Mouse (Mus musculus): ENCODE measurements around the gene Ppp4r1. TPM values are rescaled to one million over a fixed set of nuclear protein-coding genes. Genes with fewer than 3 reads are reported as not detected.

Ppp4r1 gene
- polyA plus RNA-seq, 1 experiment from 2014 or later = 32.5 TPM

DNA sequence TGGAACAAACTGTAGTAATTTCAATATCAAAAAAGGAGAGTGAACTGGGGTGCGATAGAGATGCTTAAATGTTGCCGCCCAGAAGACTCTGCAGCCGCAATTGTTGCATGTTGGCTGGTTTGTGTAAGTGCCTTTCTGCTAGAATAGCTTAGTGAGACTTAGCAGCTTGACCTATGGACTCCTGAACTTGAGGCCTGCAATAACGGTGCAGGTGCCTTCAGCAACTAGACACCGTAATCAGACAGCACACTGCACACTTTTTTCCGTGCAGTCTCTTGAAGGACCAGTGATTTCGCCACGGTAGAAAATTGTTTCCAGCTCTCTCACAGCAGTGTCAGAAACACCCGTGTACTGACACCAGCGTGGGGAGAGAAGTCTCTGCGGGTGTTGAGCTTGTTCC, 46.6 kb downstream of the Ppp4r1 start:
- WGBS = 88% methylated on average over 11 of the region's 11 CpGs
- TF ChIP-seq CTCF (IDR thresholded peaks at IDR 0.05; ENCODE audit: low read depth) = no peak
- Histone ChIP-seq H3K9me3 (replicated peaks; ENCODE audit: low read length) (no peaks in the 10 kb centered on the region), H3K4me3 (replicated peaks; ENCODE audit: low read depth, low read length) (no peak overlapping the region), H3K36me3 (ENCODE audit: insufficient read depth, low read length) (peaks cover 61% of the 10 kb centered on the region), H3K4me2 (ENCODE audit: low read length) (no peak overlapping the region), H3K4me1 (replicated peaks; ENCODE audit: insufficient read depth, low read length) (no peaks in the 10 kb centered on the region), H3K9ac (ENCODE audit: low read depth, low read length) (no peak overlapping the region), H3K27me3 (ENCODE audit: insufficient read depth, low read length) (no peaks in the 10 kb centered on the region), H3K27ac (no peak overlapping the region)
- ATAC-seq (replicated peaks; ENCODE audit: low FRiP score, low read depth) (no peak), DNase-seq (ENCODE audit: low spot score) (no peak)

- Histone ChIP-seq H3K27ac (no peak overlapping the region), H3K4me2 (ENCODE audit: low read length) (no peak overlapping the region), H3K4me1 (replicated peaks; ENCODE audit: insufficient read depth, low read length) (no peaks in the 10 kb centered on the region), H3K27me3 (ENCODE audit: insufficient read depth, low read length) (no peaks in the 10 kb centered on the region), H3K9me3 (replicated peaks; ENCODE audit: low read length) (no peaks in the 10 kb centered on the region), H3K36me3 (ENCODE audit: insufficient read depth, low read length) (peaks cover 56% of the 10 kb centered on the region), H3K4me3 (replicated peaks; ENCODE audit: low read depth, low read length) (no peak overlapping the region), H3K9ac (ENCODE audit: low read depth, low read length) (no peak overlapping the region)
- WGBS = 81% methylated on average over 13 of the region's 13 CpGs
- no peak for ATAC-seq (replicated peaks; ENCODE audit: low FRiP score, low read depth)
- TF ChIP-seq CTCF (IDR thresholded peaks at IDR 0.05; ENCODE audit: low read depth) = peak; percentile 45
- DNase-seq (ENCODE audit: low spot score) = peak; percentile 29
Measured at GRCm38 (mm10) chr17:65830216-65830863, 48.0 kb downstream of the Ppp4r1 start.

- WGBS = 50% methylated on average over 3 of the region's 3 CpGs
- no peak for ATAC-seq (replicated peaks; ENCODE audit: low FRiP score, low read depth)
Measured at GRCm38 (mm10) chr17:65833891-65834290, 51.5 kb downstream of the Ppp4r1 start.

GRCm38 (mm10) chr17:65836746-65837145, 54.4 kb downstream of the Ppp4r1 start:
- Histone ChIP-seq H3K27ac (no peak overlapping the region), H3K9ac (ENCODE audit: low read depth, low read length) (no peak overlapping the region), H3K27me3 (ENCODE audit: insufficient read depth, low read length) (no peaks in the 10 kb centered on the region), H3K4me2 (ENCODE audit: low read length) (no peak overlapping the region), H3K36me3 (ENCODE audit: insufficient read depth, low read length) (peaks cover 76% of the 10 kb centered on the region), H3K4me3 (replicated peaks; ENCODE audit: low read depth, low read length) (no peak overlapping the region), H3K9me3 (replicated peaks; ENCODE audit: low read length) (no peaks in the 10 kb centered on the region), H3K4me1 (replicated peaks; ENCODE audit: insufficient read depth, low read length) (no peaks in the 10 kb centered on the region)
- 83% methylated on average over 3 of the region's 3 CpGs for WGBS
- no peak for ATAC-seq (replicated peaks; ENCODE audit: low FRiP score, low read depth)
- DNase-seq (ENCODE audit: low spot score) = no peak
- TF ChIP-seq CTCF (IDR thresholded peaks at IDR 0.05; ENCODE audit: low read depth) = no peak

More at GRCm38 (mm10) chr17:65833891-65834290, 51.5 kb downstream of the Ppp4r1 start:
- Histone ChIP-seq H3K36me3 (ENCODE audit: insufficient read depth, low read length) (peaks cover 79% of the 10 kb centered on the region), H3K9me3 (replicated peaks; ENCODE audit: low read length) (no peaks in the 10 kb centered on the region), H3K27ac (no peak overlapping the region), H3K9ac (ENCODE audit: low read depth, low read length) (no peak overlapping the region), H3K27me3 (ENCODE audit: insufficient read depth, low read length) (no peaks in the 10 kb centered on the region), H3K4me3 (replicated peaks; ENCODE audit: low read depth, low read length) (no peak overlapping the region), H3K4me2 (ENCODE audit: low read length) (no peak overlapping the region), H3K4me1 (replicated peaks; ENCODE audit: insufficient read depth, low read length) (no peaks in the 10 kb centered on the region)
- no peak for TF ChIP-seq CTCF (IDR thresholded peaks at IDR 0.05; ENCODE audit: low read depth)
- no peak for DNase-seq (ENCODE audit: low spot score)

- no peak for ATAC-seq (replicated peaks; ENCODE audit: low FRiP score, low read depth)
- Histone ChIP-seq H3K4me2 (ENCODE audit: low read length) (no peak overlapping the region), H3K27me3 (ENCODE audit: insufficient read depth, low read length) (no peaks in the 10 kb centered on the region), H3K36me3 (ENCODE audit: insufficient read depth, low read length) (peaks cover 63% of the 10 kb centered on the region), H3K4me1 (replicated peaks; ENCODE audit: insufficient read depth, low read length) (no peaks in the 10 kb centered on the region), H3K4me3 (replicated peaks; ENCODE audit: low read depth, low read length) (no peak overlapping the region), H3K27ac (no peak overlapping the region), H3K9me3 (replicated peaks; ENCODE audit: low read length) (no peaks in the 10 kb centered on the region), H3K9ac (ENCODE audit: low read depth, low read length) (no peak overlapping the region)
- no peak for TF ChIP-seq CTCF (IDR thresholded peaks at IDR 0.05; ENCODE audit: low read depth)
- no peak for DNase-seq (ENCODE audit: low spot score)
- WGBS = 91% methylated on average over 7 of the region's 7 CpGs
Measured at GRCm38 (mm10) chr17:65839541-65840256, 57.3 kb downstream of the Ppp4r1 start.

- 74% methylated on average over 10 of the region's 10 CpGs for WGBS
- H3K4me3 ChIP-seq (replicated peaks; ENCODE audit: low read depth, low read length) = no peak overlapping the region
Measured at GRCm38 (mm10) chr17:65842669-65843381, 60.5 kb downstream of the Ppp4r1 start.

More at GRCm38 (mm10) chr17:65842669-65843381, 60.5 kb downstream of the Ppp4r1 start:
- no peak for TF ChIP-seq CTCF (IDR thresholded peaks at IDR 0.05; ENCODE audit: low read depth)
- Histone ChIP-seq H3K4me2 (ENCODE audit: low read length) (no peak overlapping the region), H3K27ac (no peak overlapping the region), H3K9ac (ENCODE audit: low read depth, low read length) (no peak overlapping the region), H3K36me3 (ENCODE audit: insufficient read depth, low read length) (peaks cover 44% of the 10 kb centered on the region), H3K9me3 (replicated peaks; ENCODE audit: low read length) (no peaks in the 10 kb centered on the region), H3K27me3 (ENCODE audit: insufficient read depth, low read length) (no peaks in the 10 kb centered on the region), H3K4me1 (replicated peaks; ENCODE audit: insufficient read depth, low read length) (no peaks in the 10 kb centered on the region)
- no peak for DNase-seq (ENCODE audit: low spot score)
- peak; percentile 69 for ATAC-seq (replicated peaks; ENCODE audit: low FRiP score, low read depth)
